Mouse (Mus musculus): ENCODE results near the gene Rsc1a1.

DNA sequence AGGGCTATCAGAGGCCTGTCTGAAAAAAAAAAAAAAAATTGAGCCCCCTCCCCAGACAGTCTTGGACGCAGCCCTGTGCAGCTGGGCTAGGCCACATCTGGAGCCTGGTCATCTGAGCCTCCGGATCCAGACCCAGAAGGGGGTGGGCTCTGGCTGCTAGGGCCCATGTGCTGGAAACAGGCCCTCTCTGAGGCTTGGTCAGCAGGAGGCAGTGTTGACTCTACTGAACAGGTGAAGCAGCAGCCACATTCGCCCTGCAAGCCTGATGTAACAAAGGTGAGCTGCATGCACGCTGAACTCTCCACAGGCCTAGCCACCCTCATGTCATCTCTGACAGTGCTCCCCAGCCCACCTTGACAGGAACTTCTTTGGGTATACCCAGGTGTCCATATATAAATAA, 25.7 kb downstream of the Rsc1a1 start:
- TF ChIP-seq FLI1 (IDR thresholded peaks at IDR 0.05; ENCODE audit: low read length) (no peak), GATA1 (IDR thresholded peaks at IDR 0.05; ENCODE audit: borderline replicate concordance, low read length) (no peak)
